Mouse (Mus musculus) kidney, postnatal 14 days (tissue): ENCODE measurements at regions not wholly inside any gene's neighbourhood (a gene's known extent, or its start where the extent isn't known, plus 50 kb on each side); places are given as distances from the start of the nearest gene placed in this dataset.

ENCODE experiments used
- DNase-seq: peaks from one replicate; pipeline ENCODE4 v3.0.0; 2022; ENCODE audit warnings: mixed read lengths

GRCm38 (mm10) chr2:117984569-117984968, 127.1 kb upstream of the Thbs1 start:
- DNase-seq: no peak

- DNase-seq: no peak
Measured at GRCm38 (mm10) chr2:117987426-117988215, 124.1 kb upstream of the Thbs1 start.

- no peak for DNase-seq
Measured at GRCm38 (mm10) chr2:117988396-117989173, 123.1 kb upstream of the Thbs1 start.

- DNase-seq: no peak
Measured at GRCm38 (mm10) chr2:117989215-117989614, 122.5 kb upstream of the Thbs1 start.

GRCm38 (mm10) chr2:117996130-117997083, 115.3 kb upstream of the Thbs1 start:
- no peak for DNase-seq

- no peak for DNase-seq
Measured at GRCm38 (mm10) chr2:117999641-118000040, 112.0 kb upstream of the Thbs1 start.

- no peak for DNase-seq
Measured at GRCm38 (mm10) chr2:118004191-118004590, 107.5 kb upstream of the Thbs1 start.

GRCm38 (mm10) chr2:118007539-118008427, 103.9 kb upstream of the Thbs1 start:
- peak; percentile 33 for DNase-seq

GRCm38 (mm10) chr2:118011679-118012078, 100.0 kb upstream of the Thbs1 start:
- no peak for DNase-seq

- DNase-seq: no peak
Measured at GRCm38 (mm10) chr2:118012211-118012610, 99.5 kb upstream of the Thbs1 start.

- DNase-seq: no peak
Measured at GRCm38 (mm10) chr2:118013156-118013555, 98.5 kb upstream of the Thbs1 start.

- no peak for DNase-seq
Measured at GRCm38 (mm10) chr2:118015182-118015581, 96.5 kb upstream of the Thbs1 start.

- peak; percentile 8 for DNase-seq
Measured at GRCm38 (mm10) chr2:118025829-118026735, 85.6 kb upstream of the Thbs1 start.

GRCm38 (mm10) chr2:118028881-118029280, 82.8 kb upstream of the Thbs1 start:
- DNase-seq: no peak

- no peak for DNase-seq
Measured at GRCm38 (mm10) chr2:118029470-118030108, 82.1 kb upstream of the Thbs1 start.

- no peak for DNase-seq
Measured at GRCm38 (mm10) chr2:118031662-118032061, 80.0 kb upstream of the Thbs1 start.

GRCm38 (mm10) chr2:118033377-118033776, 78.3 kb upstream of the Thbs1 start:
- no peak for DNase-seq

GRCm38 (mm10) chr2:118034026-118034425, 77.7 kb upstream of the Thbs1 start:
- no peak for DNase-seq

GRCm38 (mm10) chr2:118035333-118035732, 76.3 kb upstream of the Thbs1 start:
- DNase-seq: no peak
